Mouse (Mus musculus) intestine, embryonic 16.5 days (tissue): ENCODE measurements around the gene Olfr1097. TPM values are rescaled to one million over a fixed set of nuclear protein-coding genes. Genes with fewer than 3 reads are reported as not detected.

Experiments
- ATAC-seq: fragments of 200-750 bp; cut with Nextera tagmentation; 2 replicates; pipeline ENCODE4 v1.8.0; 2017; ENCODE audit warnings: moderate TSS enrichment, moderate library complexity
- H3K27ac ChIP-seq: fragments of 300-500 bp; sonication (generic); 2 replicates; pipeline ENCODE4 v1.5.1; 2014; ENCODE audit warnings: mild to moderate bottlenecking, low read length
- H3K27me3 ChIP-seq: fragments of 300-500 bp; sonication (generic); replicated peaks from 2 replicates; pipeline ENCODE4 v1.6.1; 2014; ENCODE audit warnings: low read length, control low read depth, mixed read lengths; ENCODE audit not compliant: control insufficient read depth, insufficient read depth
- H3K36me3 ChIP-seq: fragments of 300-500 bp; sonication (generic); 2 replicates; pipeline ENCODE4 v1.6.1; 2014; ENCODE audit warnings: low read length, control low read depth; ENCODE audit not compliant: control insufficient read depth, insufficient read depth
- H3K4me1 ChIP-seq: fragments of 300-500 bp; sonication (generic); 2 replicates; pipeline ENCODE4 v1.6.1; 2014; ENCODE audit warnings: low read length, control low read depth, mixed read lengths; ENCODE audit not compliant: control insufficient read depth, insufficient read depth
- H3K4me2 ChIP-seq: fragments of 300-500 bp; sonication (generic); 2 replicates; pipeline ENCODE4 v1.6.1; 2014; ENCODE audit warnings: low read depth, low read length, control low read depth
- H3K4me3 ChIP-seq: fragments of 300-500 bp; sonication (generic); 2 replicates; pipeline ENCODE4 v1.5.1; 2014; ENCODE audit warnings: mild to moderate bottlenecking, low read length
- H3K9ac ChIP-seq: fragments of 300-500 bp; sonication (generic); 2 replicates; pipeline ENCODE4 v1.6.1; 2014; ENCODE audit warnings: low read depth, low read length
- H3K9me3 ChIP-seq: fragments of 300-500 bp; sonication (generic); 2 replicates; pipeline ENCODE4 v1.6.1; 2016; ENCODE audit warnings: low read length, control low read depth; ENCODE audit not compliant: control insufficient read depth
- WGBS: fragments of 180-500 bp; shearing (Covaris S2); extraction: QIAGEN DNeasy Blood & Tissue Kit; methylation state at CpG from one replicate; pipeline ENCODE4 v1.1.7; 2014; 5-methylcytosine and 5-hydroxymethylcytosine counted together
- polyA plus RNA-seq: library from polyadenylated mRNA; unstranded; fragments of >200 nt; fragmentation: Nextera tagmentation; extraction: Ambion mirVana; gene quantifications from 2 replicates; pipeline ENCODE4 v1.2.1, GENCODE M21; 2015

The Olfr1097 gene
- polyA plus RNA-seq = not detected in 2 replicates

- Histone ChIP-seq H3K4me3 (no peak within 1 kb of the TSS), H3K27ac (no peak within 1 kb of the TSS), H3K9ac (no peak within 1 kb of the TSS), H3K36me3 (no peaks in the 10 kb centered on the region), H3K27me3 (no peaks in the 10 kb centered on the region), H3K9me3 (no peaks in the 10 kb centered on the region), H3K4me2 (no peak within 1 kb of the TSS), H3K4me1 (no peaks in the 10 kb centered on the region)
- no peak for ATAC-seq
- WGBS = 91% methylated on average over 1 of the region's 1 CpGs
Measured at GRCm38 (mm10) chr2:86892116-86892515, at the start of gene Olfr1097. Gene Olfr1097 (minus strand): TSS chr2:86892216.

- Histone ChIP-seq H3K27me3 (no peaks in the 10 kb centered on the region), H3K36me3 (no peaks in the 10 kb centered on the region), H3K9me3 (no peaks in the 10 kb centered on the region), H3K4me3 (no peak overlapping the region), H3K4me1 (no peaks in the 10 kb centered on the region), H3K4me2 (no peak overlapping the region), H3K9ac (no peak overlapping the region), H3K27ac (no peak overlapping the region)
- no peak for ATAC-seq
Measured at GRCm38 (mm10) chr2:86926557-86926956, 34.5 kb upstream of the Olfr1097 start.

GRCm38 (mm10) chr2:86924445-86924844 lies 32.4 kb upstream of the Olfr1097 start, which contains the start of gene Olfr1098:
Gene Olfr1098 (minus strand): TSS chr2:86924545.
- WGBS = 89% methylated on average over 1 of the region's 1 CpGs
- H3K4me3 ChIP-seq = no peak within 1 kb of the TSS
- H3K4me1 ChIP-seq = no peaks in the 10 kb centered on the region
- no peaks in the 10 kb centered on the region for H3K27me3 ChIP-seq
- ATAC-seq = no peak
- H3K9ac ChIP-seq = no peak within 1 kb of the TSS
- H3K4me2 ChIP-seq = no peak within 1 kb of the TSS
- H3K9me3 ChIP-seq = no peaks in the 10 kb centered on the region
- no peaks in the 10 kb centered on the region for H3K36me3 ChIP-seq
- no peak within 1 kb of the TSS for H3K27ac ChIP-seq

GRCm38 (mm10) chr2:86905647-86906046 lies 13.6 kb upstream of the Olfr1097 start:
- Histone ChIP-seq H3K27ac (no peak overlapping the region), H3K9ac (no peak overlapping the region), H3K9me3 (no peaks in the 10 kb centered on the region), H3K4me1 (no peaks in the 10 kb centered on the region), H3K36me3 (no peaks in the 10 kb centered on the region), H3K4me3 (no peak overlapping the region), H3K27me3 (no peaks in the 10 kb centered on the region), H3K4me2 (no peak overlapping the region)
- whole genome bisulfite sequencing = 84% methylated on average over 2 of the region's 2 CpGs
- no peak for ATAC-seq

- Histone ChIP-seq H3K27me3 (no peaks in the 10 kb centered on the region), H3K9ac (no peak within 1 kb of the TSS), H3K27ac (no peak within 1 kb of the TSS), H3K9me3 (no peaks in the 10 kb centered on the region), H3K4me2 (no peak within 1 kb of the TSS), H3K4me1 (no peaks in the 10 kb centered on the region), H3K4me3 (no peak within 1 kb of the TSS), H3K36me3 (no peaks in the 10 kb centered on the region)
- WGBS = 53% methylated on average over 1 of the region's 1 CpGs
- no peak for ATAC-seq
Measured at GRCm38 (mm10) chr2:86874702-86875101, 17.3 kb downstream of the Olfr1097 start, which contains the start of gene Gm13723. Gene Gm13723 (minus strand): TSS chr2:86874802.

GRCm38 (mm10) chr2:86851596-86851995 lies 40.4 kb downstream of the Olfr1097 start, which contains the start of gene Olfr1095:
Gene Olfr1095 (minus strand): TSS chr2:86851696.
- no peak within 1 kb of the TSS for H3K4me3 ChIP-seq
- no peaks in the 10 kb centered on the region for H3K36me3 ChIP-seq
- no peak within 1 kb of the TSS for H3K27ac ChIP-seq
- no peak within 1 kb of the TSS for H3K4me2 ChIP-seq
- ATAC-seq = no peak
- 89% methylated on average over 3 of the region's 3 CpGs for WGBS
- no peaks in the 10 kb centered on the region for H3K9me3 ChIP-seq
- no peaks in the 10 kb centered on the region for H3K4me1 ChIP-seq
- no peaks in the 10 kb centered on the region for H3K27me3 ChIP-seq
- H3K9ac ChIP-seq = no peak within 1 kb of the TSS

Other genes starting within 250 kb of the Olfr1097 start
- not detected in 2 replicates for gene Olfr1085, start 230.2 kb downstream of the Olfr1097 start, polyA plus RNA-seq
- not detected in 2 replicates for gene Olfr1086, start 212.1 kb downstream of the Olfr1097 start, polyA plus RNA-seq
- not detected in 2 replicates for gene Olfr1087, start 193.8 kb downstream of the Olfr1097 start, polyA plus RNA-seq
- not detected in 2 replicates for gene Olfr1089, start 158.5 kb downstream of the Olfr1097 start, polyA plus RNA-seq
- not detected in 2 replicates for gene Olfr1090, start 133.2 kb downstream of the Olfr1097 start, polyA plus RNA-seq
- gene Olfr1093, start 109.7 kb downstream of the Olfr1097 start, polyA plus RNA-seq = not detected in 2 replicates
- not detected in 2 replicates for gene Olfr141, start 82.2 kb downstream of the Olfr1097 start, polyA plus RNA-seq
- gene Olfr1094, start 67.6 kb downstream of the Olfr1097 start, polyA plus RNA-seq = not detected in 2 replicates
- gene Olfr1095, start 40.5 kb downstream of the Olfr1097 start, polyA plus RNA-seq = not detected in 2 replicates
- gene Gm13723, start 17.4 kb downstream of the Olfr1097 start, polyA plus RNA-seq = not detected in 2 replicates
- not detected in 2 replicates for gene Olfr1098, start 32.3 kb upstream of the Olfr1097 start, polyA plus RNA-seq
- not detected in 2 replicates for gene Olfr1099, start 68.5 kb upstream of the Olfr1097 start, polyA plus RNA-seq
- gene Olfr1100, start 87.7 kb upstream of the Olfr1097 start, polyA plus RNA-seq = not detected in 2 replicates
- not detected in 2 replicates for gene Olfr1101, start 99.0 kb upstream of the Olfr1097 start, polyA plus RNA-seq
- gene Olfr1102, start 106.2 kb upstream of the Olfr1097 start, polyA plus RNA-seq = not detected in 2 replicates
- gene Olfr1104, start 134.9 kb upstream of the Olfr1097 start, polyA plus RNA-seq = not detected in 2 replicates
- gene Olfr1105, start 144.3 kb upstream of the Olfr1097 start, polyA plus RNA-seq = not detected in 2 replicates
- gene Olfr1106, start 160.1 kb upstream of the Olfr1097 start, polyA plus RNA-seq = not detected in 2 replicates
- not detected in 2 replicates for gene Olfr1107, start 183.6 kb upstream of the Olfr1097 start, polyA plus RNA-seq
- gene Olfr1109, start 203.8 kb upstream of the Olfr1097 start, polyA plus RNA-seq = not detected in 2 replicates
- gene Olfr259, start 222.4 kb upstream of the Olfr1097 start, polyA plus RNA-seq = not detected in 2 replicates
- gene Olfr1110, start 248.1 kb upstream of the Olfr1097 start, polyA plus RNA-seq = not detected in 2 replicates